Mouse (Mus musculus): ENCODE results near the gene 1810010H24Rik.

DNA sequence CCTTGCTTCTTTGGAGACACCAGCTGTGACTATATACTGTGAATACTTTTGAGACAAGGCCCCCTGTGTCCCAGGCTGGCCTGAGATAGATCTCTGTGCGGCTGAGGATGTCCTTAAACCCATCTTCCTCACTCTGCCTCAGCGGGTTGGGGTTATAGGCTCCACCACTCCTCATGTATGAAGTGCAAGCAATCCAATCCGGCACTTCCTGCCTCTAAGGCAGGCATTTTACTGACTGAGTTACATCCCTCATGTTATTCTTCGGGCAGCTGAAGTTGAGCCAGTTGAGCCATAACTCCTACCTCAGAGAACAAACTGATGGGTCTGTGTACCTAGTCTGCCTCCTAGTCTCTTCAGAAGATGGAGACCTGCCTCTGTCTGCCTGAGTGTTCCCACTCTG lies 1.1 kb upstream of the 1810010H24Rik start:
- TF ChIP-seq CTCF (IDR thresholded peaks at IDR 0.05; ENCODE audit: low read depth) (no peak), EP300 (IDR thresholded peaks at IDR 0.05; ENCODE audit: low read depth) (no peak)

All from liver, embryonic 14.5 days (tissue).